Mouse (Mus musculus) lung, postnatal 25 days (tissue): ENCODE data around the gene Vmn1r66.
"Not testable (repeated sequence)": the region's sequence is repeated elsewhere in the genome, so short reads cannot be mapped to it uniquely, and the experiment has no call there.

Experiments used
- DNase-seq: peaks from one replicate; pipeline ENCODE4 v3.0.0; 2022; ENCODE audit warnings: low spot score

Gene Vmn1r66

GRCm38 (mm10) chr7:10277906-10278305 lies at the start of gene Vmn1r66:
Gene Vmn1r66 (minus strand): TSS chr7:10278006.
- no peak for DNase-seq

GRCm38 (mm10) chr7:10325462-10325861 lies 47.7 kb upstream of the Vmn1r66 start:
- not testable (repeated sequence) for DNase-seq

GRCm38 (mm10) chr7:10252075-10252474 lies 25.7 kb downstream of the Vmn1r66 start:
- no peak for DNase-seq

GRCm38 (mm10) chr7:10249146-10249545 lies 28.7 kb downstream of the Vmn1r66 start:
- DNase-seq = no peak
